Mouse (Mus musculus): ENCODE results near the gene Vamp3. TPM values are rescaled to one million over a fixed set of nuclear protein-coding genes. Genes with fewer than 3 reads are reported as not detected.

Gene Vamp3
- polyA plus RNA-seq, 1 experiment from 2014 or later = 43.1 TPM

- Histone ChIP-seq H3K4me3 (replicated peaks) (no peak overlapping the region), H3K4me1 (replicated peaks) (no peaks in the 10 kb centered on the region), H3K27ac (no peak overlapping the region), H3K9ac (no peak overlapping the region), H3K27me3 (no peaks in the 10 kb centered on the region), H3K36me3 (peaks cover 3% of the 10 kb centered on the region; the same call in 1 of the 2 replicates), H3K4me2 (no peak overlapping the region), H3K9me3 (replicated peaks) (no peaks in the 10 kb centered on the region)
- no peak for DNase-seq
- 66% methylated on average over 13 of the region's 13 CpGs for WGBS (ENCODE audit: insufficient replicate concordance)
- no peak for ATAC-seq (ENCODE audit: low read depth)
These were observed 52.0 kb downstream of the Vamp3 start for GRCm38 (mm10) chr4:151005656-151006318.

GRCm38 (mm10) chr4:151001397-151001796 lies 56.4 kb downstream of the Vamp3 start:
- Histone ChIP-seq H3K4me3 (replicated peaks) (no peak overlapping the region), H3K27ac (no peak overlapping the region), H3K36me3 (no peaks in the 10 kb centered on the region; the same call in 1 of the 2 replicates), H3K9ac (no peak overlapping the region), H3K4me2 (no peak overlapping the region), H3K9me3 (replicated peaks) (no peaks in the 10 kb centered on the region), H3K27me3 (no peaks in the 10 kb centered on the region), H3K4me1 (replicated peaks) (no peaks in the 10 kb centered on the region)
- DNase-seq (no peak), ATAC-seq (ENCODE audit: low read depth) (no peak)
- 25% methylated on average over 13 of the region's 13 CpGs for WGBS (ENCODE audit: insufficient replicate concordance)

GRCm38 (mm10) chr4:150998626-150999025 lies 59.1 kb downstream of the Vamp3 start:
- 86% methylated on average over 9 of the region's 9 CpGs for WGBS (ENCODE audit: insufficient replicate concordance)
- no peaks in the 10 kb centered on the region for H3K36me3 ChIP-seq
- H3K9me3 ChIP-seq (replicated peaks) = no peaks in the 10 kb centered on the region
- DNase-seq (no peak), ATAC-seq (ENCODE audit: low read depth) (no peak)
- no peak overlapping the region for H3K4me2 ChIP-seq
- H3K9ac ChIP-seq = no peak overlapping the region
- H3K4me3 ChIP-seq (replicated peaks) = no peak overlapping the region
- H3K4me1 ChIP-seq (replicated peaks) = no peaks in the 10 kb centered on the region
- no peaks in the 10 kb centered on the region for H3K27me3 ChIP-seq
- no peak overlapping the region for H3K27ac ChIP-seq

Other genes starting within 250 kb of the Vamp3 start
- 12.8 and 15.4 TPM in 2 replicates for gene Errfi1, start 204.0 kb downstream of the Vamp3 start, polyA plus RNA-seq (2015; fragmentation: Nextera tagmentation; extraction: Ambion mirVana)
- gene Park7, start 143.5 kb downstream of the Vamp3 start, polyA plus RNA-seq (2015; fragmentation: Nextera tagmentation; extraction: Ambion mirVana) = 302 and 304 TPM in 2 replicates
- 0.17 and 0.20 TPM in 2 replicates for gene Tnfrsf9, start 143.4 kb downstream of the Vamp3 start, polyA plus RNA-seq (2015; fragmentation: Nextera tagmentation; extraction: Ambion mirVana)
- gene Uts2, start 60.9 kb downstream of the Vamp3 start, polyA plus RNA-seq (2015; fragmentation: Nextera tagmentation; extraction: Ambion mirVana) = not detected in 2 replicates
- gene Per3, start 13.3 kb downstream of the Vamp3 start, polyA plus RNA-seq (2015; fragmentation: Nextera tagmentation; extraction: Ambion mirVana) = 2.6 and 2.7 TPM in 2 replicates
- gene Gm13090, start 31.6 kb upstream of the Vamp3 start, polyA plus RNA-seq (2015; fragmentation: Nextera tagmentation; extraction: Ambion mirVana) = not detected in 2 replicates